Mouse (Mus musculus): ENCODE data around the gene Prdm4.

Gene Prdm4

DNA sequence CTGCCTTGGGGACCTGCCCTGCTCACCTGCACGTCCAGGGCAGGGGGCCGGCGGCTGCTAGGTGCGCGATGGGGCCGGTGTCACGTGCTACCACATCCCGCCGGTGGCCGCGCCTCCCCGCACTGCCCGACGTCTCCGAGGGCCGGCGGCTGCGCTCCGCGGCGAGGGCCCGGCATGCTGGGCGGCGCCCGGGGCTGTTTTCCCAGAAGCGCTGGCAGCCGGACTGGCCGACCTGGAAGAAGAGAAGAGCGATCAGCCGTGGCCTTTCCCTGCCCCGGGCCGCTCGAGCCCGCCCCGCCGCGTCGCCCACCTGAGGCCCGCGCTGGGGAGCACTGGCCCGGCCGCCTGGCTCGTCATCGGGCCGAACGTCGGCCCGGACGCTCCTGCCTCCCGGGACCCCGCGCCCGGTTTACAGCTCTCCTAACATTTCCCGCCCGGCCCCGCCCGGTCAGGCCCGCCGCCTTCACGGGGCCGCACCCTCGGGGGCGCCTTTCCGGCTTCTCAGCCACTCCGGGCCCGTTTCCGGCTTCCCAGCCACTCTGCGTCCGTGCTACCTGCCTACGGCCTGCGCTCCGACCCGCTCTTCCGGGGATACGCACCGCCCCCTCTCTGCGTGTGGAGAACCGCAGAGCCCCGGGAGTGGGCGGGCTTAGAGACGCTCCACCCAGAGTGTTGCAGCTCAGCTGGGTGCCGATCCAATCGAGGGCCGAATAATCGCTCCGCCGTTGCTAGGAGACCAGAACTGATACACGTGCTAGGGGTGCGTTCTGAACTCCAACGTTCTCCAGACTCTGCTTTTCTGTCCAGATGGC lies at the start of gene Prdm4:
TSS of gene Prdm4 (minus strand) at position 645 of the 812 bp plus-strand sequence.
- DNase-seq = peak; percentile 98 to 100

DNA sequence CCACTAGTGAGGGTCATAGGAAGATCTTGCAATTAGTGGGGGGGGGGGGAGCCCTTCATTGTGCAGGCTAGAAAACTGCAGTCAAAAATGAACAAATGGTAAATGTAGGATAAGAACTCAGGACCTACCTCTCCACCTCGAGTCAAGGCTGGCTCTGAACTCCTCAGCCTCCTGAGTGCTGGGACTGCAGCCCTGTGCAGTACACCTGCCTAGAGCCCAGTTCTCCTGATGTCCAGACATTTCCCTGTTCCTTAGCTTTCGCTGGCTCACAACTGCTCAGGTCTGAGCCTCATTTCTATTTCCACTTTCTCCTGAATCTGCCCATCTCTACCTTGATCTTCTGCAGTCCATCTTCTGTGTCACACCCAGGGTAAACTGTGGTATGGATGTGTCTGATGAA lies 49.5 kb upstream of the Prdm4 start:
- no peak for DNase-seq

DNA sequence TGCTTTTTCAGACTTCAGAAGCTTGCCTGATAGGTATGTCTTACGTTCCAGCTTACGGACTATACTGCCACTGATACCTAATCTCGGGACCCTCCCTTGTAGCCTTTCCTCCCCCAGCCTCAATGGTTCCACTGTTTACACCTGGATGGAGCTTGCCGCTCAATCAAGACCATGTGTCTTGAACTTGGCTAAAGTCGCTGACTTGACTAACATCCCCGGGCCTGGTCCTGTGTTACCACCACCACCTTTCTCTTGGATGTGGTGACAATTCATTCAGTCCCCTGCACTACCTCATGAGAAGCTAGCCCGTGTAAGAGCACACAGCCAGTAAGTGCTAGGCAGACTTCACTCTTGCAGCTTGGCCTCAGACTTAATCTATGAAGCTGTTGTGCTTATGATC lies 47.4 kb upstream of the Prdm4 start:
- DNase-seq = no peak

DNA sequence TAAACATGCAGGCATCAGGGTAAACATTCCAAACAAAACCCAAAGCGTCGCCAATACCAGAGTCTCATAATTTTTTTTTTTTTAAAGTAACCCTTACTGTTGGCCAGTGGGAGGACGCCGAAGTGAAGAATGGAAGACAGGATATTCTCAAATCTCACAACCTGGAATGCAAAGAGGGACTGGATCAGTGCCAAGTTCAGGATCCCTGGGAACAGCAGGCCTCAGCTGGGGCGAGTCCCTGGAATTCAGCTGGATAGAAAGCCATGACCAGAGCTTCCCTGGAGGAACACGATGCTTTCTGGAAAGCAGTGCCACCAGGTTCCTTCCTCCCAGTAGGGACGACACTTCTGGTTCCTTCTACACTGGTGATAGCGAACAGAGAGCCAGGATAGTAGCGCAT lies 46.0 kb upstream of the Prdm4 start:
- DNase-seq = no peak

DNA sequence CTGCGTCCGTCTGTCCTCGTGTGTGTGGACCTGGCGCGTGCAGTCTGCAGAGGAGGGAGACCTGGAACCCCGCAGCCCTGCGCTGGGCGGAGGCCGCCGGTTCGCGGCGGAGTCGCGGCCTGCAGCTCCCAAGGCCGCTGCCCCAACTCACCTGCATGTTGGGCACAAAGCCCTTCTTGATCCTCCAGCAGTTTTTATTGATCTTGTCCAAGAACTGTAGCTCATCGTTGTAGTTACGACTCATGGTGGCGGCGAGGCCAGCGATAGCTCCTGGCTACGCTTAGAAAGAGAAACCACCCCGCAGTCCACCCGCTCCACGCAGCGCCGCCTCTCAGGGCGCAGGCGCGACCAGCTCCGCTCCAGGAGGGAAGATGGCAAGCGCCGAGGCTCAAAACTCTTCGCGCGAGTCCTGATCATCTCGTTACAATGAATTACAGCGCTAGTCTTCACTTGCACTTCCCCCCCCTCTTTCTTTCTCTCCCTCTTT lies 40.6 kb upstream of the Prdm4 start, which contains the start of gene Rtcb:
TSS of gene Rtcb (minus strand) at position 360 of the 487 bp plus-strand sequence.
- peak; percentile 97 to 98 for DNase-seq

DNA sequence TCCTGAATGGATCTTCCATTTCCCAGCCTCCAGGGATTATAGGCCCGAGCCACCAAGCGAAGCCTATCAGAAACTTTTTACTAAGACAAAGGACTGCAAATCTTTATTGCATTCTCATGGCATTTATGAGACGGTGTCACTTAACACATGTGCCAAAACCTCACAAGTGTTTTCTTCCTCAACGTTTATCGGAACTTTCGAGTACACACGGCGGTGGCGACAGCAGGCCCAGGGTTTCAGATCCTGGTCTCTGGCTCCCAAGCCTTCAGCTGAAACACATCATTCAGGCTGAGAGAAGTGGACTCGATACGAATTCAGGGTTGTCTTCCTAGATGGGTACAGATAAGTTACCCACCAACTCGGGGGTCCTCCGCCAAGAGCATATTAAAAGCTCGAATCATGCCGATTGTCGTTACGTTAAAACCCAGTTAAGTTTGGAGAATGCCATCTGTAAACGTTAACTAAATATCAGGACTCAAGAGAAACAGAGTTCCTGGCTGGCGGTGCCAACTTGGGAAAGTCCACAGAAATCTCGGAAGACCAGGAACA lies 40.0 kb upstream of the Prdm4 start:
- DNase-seq = no peak

DNA sequence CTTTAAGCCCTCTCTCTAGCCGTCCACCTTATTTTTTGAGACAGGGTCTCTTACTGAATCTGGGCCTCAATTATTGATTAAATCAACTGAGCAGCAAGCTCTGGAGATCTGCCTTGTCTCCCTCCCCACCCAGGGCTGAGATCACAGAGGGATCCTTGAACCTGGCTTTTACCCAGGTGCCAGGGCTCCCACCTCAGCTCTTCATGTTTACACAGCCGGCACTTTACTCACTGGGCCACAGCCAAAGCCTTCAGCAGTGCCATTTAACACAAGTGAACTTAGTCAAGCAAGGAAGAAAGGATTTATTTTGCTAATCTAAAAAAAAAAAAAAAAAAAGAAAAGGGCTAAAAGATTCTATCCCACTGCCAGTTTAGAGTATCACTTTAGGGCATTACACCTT lies 37.5 kb upstream of the Prdm4 start:
- peak; percentile 41 to 46 for DNase-seq

DNA sequence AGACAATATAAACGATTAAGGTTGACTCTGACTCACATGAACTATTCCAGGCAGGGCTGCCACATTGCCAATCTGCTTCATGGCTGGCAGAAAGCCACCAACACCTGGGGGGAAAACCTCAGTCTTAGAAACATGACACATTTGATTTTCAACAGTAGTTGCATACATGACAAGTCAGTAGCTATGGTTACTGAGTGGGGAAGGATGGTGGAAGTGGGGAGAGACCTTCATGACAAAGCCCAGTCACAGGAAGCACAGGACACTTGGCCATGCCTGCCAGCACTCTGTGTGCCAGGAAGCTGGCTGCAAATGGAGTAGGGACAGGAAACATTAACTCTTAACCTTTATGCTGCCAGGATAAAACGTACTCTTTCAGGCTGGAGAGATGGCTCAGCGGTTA lies 36.5 kb upstream of the Prdm4 start:
- DNase-seq = peak; percentile 9 to 62

DNA sequence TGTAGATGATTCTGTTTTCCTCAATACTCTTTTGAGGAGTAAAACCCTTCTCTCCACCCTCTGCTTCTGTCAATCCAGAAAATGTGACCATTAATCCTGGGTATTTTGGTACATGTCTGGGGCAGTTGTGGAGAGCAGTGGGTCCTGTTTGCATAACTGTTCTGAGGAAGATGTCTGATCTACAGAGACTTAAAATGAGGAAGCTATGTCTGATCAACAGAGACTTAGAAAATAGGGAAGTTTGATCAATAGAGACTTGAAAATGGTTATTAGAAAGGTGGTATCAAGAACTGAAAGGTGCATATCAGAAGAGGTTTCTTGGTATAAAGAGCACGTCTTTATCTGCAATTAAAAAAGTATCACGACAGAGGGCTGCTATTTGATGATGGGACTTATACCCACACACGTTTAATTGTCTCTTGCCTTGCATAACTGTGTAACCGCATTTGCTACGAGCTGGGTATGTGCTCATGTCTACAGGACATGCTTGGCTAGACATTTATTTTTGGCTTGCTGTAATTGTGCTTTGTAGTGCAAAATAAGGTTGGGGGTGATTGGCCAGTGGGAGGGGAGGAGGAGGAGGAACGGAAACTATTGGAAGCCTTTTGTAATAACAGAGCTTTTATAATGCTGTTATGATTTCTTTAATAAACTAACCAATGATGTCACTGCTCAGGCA lies 35.0 kb upstream of the Prdm4 start:
- no peak for DNase-seq

DNA sequence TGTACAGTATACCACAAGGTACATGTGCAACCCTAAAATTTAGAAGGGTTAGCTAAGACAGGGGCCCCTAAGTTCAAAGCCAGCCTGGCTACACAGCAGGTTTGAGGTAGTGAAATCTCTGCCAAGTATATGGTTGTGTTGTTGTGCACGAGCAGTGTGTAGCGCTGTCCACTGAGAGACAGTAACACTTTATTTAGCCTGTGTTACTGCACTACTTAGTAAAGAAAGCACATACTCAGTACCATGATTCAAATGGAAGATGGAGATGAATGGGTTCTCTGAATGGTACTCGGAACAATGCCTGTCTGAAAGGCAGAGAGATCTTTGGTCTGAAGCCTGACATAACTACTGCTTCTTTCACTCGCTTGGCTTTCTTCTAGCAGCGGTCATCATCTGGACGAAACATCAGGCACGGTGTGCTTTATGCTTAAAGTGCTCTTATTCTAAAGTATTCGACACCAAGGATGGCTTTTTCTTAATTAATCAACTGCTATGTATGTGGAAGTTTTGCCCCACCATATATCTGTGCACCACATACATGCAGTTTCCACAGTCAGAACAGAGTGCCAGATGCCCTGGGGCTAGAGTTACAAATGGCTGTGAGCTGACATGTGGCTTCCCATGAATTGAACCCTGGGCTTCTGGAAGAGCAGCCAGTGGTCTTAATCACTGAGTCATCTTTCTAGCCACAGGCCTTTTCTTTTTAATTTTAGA lies 31.7 kb upstream of the Prdm4 start:
- DNase-seq = no peak

DNA sequence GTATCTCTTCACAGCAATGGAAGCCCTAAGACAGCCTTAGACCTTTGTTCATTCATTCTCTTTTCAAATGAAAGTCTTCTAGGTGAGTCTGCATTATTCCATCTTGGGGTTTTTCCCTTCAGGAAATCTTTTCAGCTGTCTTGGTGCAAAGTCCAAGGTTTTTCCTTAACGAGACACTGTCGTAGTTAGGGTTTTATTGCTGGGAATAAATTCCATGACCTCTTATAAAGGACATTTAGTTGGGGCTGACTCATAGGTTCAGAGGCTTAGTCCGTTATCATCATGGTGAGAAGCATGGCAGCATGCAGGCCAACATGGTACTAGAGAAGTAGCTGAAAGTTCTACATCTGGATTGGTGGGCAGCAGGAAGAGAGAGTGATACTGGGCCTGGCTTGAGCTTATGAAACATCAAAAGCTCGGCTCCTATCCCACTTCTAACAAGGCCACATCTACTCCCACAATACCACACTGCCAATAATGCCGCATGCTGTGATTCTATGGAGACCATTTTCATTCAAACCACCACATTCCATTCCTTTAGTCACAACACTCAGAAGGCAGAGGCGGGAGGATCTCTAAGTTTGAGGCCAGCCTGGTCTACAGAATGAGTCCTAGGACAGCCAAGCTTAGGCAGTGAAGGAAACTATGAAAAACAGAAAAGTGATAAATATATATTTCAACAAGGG lies 19.5 kb upstream of the Prdm4 start:
- DNase-seq = no peak

DNA sequence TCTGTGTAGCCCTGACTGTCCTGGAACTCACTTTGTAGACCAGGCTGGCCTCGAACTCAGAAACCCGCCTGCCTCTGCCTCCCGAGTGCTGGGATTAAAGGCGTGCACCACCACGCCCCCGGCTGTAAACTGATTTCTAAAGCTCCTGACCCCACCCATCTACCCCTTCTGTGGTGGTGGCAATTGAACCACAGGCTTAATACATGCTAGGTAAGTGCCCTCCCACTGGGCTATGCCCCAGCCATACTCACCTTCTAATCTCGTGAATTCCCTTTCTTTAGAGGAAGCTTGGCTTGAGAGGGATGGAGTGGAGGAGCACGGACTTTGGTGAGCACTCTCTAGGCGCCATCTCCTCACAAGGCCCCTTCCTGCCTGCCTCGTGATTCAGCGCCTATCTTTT lies 13.0 kb upstream of the Prdm4 start:
- no peak for DNase-seq

DNA sequence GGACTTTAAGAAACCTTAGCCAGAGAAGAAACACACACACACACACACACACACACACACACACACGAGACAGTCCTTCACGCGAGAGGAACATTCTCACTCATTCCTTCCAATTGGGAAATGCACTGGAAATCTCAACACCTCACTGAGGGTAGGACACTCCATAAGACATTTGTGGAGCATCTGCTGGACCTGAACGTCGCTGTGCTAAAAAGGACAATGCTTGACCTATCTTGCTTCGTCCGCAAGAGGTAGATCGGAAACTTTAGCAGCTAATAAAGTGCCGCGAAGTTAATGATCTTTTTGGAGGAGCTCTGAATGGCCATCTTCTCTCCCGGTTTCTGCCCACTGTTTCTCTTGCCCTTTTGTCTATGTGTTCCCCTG lies 12.3 kb upstream of the Prdm4 start:
- DNase-seq = no peak

DNA sequence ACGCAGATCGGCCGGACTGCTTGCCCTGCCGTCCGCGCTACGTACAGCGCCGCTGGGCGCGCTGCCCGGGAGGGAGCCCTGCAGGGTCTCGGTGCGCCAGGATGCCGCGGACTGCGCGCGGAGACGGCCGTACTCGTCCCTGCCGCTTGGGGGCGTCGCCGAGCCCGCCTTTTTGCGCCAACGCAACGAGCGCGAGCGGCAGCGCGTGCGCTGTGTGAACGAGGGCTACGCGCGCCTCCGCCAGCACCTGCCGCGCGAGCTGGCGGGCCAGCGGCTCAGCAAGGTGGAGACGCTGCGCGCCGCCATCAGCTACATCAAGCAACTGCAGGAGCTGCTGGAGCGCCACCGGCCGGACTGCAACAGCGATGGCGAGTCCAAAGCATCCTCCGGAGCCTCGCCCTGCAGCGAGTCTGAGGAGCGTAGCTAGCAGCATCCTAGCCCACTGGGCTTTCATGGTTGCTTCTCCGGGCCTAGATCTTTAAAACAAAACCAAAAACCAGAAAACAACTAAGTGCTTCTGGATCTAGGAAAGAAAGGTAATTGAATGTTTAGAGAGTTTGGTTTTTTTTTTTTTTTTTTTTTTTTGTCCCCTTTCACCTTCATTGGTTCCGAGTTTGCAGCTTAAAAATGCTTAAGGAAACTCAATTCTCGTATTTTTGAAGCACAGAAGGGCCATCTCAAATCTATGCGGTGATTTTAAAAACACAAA lies 11.7 kb upstream of the Prdm4 start:
- DNase-seq = peak; percentile 71 to 89

DNA sequence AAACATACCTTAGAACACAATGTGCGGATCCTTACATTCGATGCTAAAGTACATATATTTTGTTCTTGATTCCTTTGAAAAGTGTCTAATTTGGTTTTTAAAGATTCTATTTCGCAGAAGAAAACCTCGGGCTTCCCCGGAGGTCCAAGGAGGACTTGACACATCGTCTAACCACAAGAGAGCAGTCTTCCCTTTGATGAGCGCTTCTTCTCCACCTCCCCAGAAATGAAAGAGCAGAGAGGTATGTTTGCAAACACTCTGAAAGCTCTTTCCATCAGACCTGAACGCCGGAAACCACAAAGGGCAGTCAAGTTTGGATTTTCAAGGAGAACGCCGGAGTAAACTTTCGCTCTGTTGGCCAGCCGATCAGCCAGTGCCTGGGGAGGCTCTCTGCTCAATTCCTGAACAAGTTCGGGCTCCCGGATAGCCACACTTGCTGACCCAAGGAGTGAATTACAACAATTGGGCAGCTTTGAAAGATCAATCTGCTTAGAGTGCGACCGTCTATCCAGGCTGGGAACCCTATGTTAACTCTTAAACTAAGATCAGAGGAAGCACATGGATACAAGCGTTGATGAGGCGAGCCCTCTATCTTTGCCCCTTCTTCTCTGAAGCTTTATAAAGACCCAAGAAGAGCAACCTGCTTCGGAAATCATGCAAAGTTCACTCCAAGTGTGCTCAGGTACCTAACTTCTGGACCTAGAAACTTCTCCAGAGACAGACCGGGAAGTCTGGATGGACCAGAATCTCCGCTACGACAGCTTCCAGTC lies 10.9 kb upstream of the Prdm4 start, which contains the start of gene Ascl4:
TSS of gene Ascl4 (plus strand) at position 6 of the 770 bp plus-strand sequence.
- DNase-seq = peak; percentile 22 to 34

DNA sequence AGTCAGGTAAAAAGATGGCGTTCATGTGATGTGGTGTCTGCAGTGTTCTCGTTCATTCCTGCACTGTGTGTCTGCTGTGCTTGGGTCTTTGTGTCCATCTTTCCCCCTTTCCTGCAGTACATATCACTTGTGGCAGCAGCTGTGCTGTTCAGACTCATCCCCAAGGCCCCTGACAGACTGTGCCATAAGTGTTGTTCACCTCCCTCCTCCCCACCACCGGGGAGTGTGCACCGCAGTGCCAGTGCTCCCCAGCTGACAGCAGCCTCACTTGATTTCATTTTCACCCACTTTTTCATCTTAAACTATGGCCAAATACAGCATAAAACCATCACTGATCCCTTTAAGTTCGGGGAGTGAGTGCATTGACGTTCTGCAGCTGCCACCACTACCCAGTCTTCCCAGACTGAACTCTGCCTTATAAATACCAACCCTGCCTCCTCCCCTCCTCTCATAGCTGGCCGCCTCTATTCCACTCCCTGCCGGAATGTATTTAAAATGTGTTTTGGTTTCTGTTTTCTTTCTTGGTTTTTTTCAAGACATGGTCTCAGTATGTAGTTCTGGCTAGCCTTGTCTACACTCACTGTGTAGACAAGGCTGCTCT lies 37.0 kb downstream of the Prdm4 start:
- no peak for DNase-seq

DNA sequence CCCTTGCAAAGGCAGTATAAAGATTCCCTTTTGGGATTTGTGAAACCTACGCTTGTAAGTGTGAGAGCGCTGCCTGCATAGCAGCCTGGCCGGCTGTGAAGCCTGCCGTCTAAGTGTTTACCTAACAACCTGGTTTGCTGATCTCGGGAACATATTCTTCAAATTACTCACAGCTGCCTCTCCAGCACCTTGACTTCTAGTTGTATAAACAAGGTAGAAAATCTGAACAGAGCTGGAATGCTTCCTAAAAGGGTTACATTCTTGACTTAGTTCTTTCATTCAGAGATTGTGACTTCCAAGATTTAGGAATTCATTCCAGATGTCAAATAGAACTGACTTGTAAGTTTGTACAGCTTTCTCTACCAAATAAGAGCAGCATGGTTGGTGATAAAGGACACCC lies 41.1 kb downstream of the Prdm4 start:
- no peak for DNase-seq

DNA sequence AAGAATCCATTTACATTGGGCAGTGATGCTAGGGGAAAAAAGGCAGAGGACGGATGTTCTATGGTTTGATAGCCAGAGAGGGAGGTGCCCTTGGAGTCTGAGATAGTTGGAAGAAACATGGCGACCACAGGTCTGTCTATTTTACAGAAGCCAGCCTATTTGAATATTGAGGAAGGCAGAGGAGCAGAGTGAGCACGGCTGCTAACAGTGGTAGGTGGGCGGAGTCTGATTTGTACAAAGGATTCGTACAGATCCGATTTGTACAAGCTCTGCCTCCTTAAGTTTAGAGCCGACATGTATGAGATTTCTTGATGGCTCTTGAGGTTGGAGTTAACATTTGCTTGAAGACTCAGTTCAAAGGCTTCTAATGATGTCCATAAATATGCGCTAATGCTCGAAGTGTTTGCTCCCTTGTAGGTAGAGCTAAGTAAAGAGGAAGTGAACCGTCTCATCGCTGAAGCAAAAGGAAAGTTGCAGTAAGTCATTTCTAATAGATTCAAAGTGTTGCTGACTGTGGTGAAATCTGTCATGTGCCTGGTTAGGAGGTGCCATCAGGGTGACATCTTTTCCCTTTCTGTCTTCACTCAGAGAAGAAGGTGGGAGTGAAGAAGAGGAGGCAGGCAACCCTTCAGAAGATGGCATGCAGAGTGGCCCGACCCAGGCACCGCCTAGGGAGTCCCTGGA lies 42.9 kb downstream of the Prdm4 start:
- DNase-seq = no peak

DNA sequence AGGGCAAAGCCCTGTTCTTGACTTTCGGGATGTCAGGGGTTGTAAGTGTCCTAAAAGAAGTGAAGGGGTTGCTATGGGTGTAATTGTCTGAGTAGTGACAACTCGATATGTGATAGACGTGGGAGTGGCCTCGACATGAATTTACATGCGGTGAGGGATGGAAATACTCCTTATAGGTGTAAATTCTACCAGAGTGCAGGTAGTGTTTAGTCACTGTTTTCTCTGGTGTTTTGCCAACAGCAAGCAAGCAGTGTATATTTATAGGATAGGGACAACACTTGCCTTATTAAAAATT lies 44.5 kb downstream of the Prdm4 start:
- DNase-seq = no peak
